Mouse (Mus musculus) MEL-GATA-1-ER (cell line): ENCODE data around the gene Ccdc13.

Source experiments
- DNase-seq: peaks from one replicate; pipeline ENCODE4 v3.0.0-alpha.2; 2012; ENCODE audit warnings: low read depth; ENCODE audit errors: extremely low read depth

The Ccdc13 gene

GRCm38 (mm10) chr9:121846526-121847118, 7.4 kb upstream of the Ccdc13 start:
- DNase-seq, result no peak

DNA sequence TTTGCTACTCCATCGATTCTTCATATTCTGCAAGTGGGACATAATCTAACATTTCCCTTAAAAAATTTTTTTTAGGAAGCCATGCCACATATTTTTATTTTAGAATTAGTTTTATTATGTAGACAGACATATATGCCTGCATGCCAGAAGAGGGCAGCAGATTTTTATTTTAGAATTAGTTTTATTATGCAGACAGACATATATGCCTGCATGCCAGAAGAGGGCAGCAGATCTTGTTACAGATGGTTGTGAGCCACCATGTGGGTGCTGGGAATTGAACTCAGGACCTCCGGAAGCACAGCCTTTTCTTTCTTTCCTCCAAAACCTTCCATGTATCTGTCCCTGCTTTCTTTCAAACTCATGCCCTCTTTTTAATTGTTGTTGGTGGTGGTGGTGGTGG, 3.7 kb upstream of the Ccdc13 start:
- no peak for DNase-seq

GRCm38 (mm10) chr9:121839622-121839965, 333 bp upstream of the Ccdc13 start:
- no peak for DNase-seq

DNA sequence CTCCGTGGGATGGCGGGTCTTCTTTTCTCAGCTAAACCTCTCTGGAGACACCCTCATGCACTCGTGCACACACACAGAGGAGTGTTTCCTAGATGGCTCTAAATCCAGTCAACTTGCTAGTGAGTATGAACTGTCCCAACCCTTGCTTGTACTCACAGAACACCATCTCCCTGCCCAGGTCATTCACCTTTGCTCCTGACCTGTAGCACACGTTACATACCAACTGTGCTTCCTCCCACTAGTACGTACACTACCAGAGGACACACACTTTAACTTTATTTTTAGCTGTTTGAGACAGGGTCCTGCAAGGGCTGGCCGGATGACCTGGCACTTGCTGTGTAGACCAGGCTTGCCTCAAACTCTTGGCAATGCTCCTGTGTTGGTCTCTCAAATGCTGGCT, 1.3 kb downstream of the Ccdc13 start:
- no peak for DNase-seq

GRCm38 (mm10) chr9:121833825-121834224, 5.4 kb downstream of the Ccdc13 start:
- no peak for DNase-seq

DNA sequence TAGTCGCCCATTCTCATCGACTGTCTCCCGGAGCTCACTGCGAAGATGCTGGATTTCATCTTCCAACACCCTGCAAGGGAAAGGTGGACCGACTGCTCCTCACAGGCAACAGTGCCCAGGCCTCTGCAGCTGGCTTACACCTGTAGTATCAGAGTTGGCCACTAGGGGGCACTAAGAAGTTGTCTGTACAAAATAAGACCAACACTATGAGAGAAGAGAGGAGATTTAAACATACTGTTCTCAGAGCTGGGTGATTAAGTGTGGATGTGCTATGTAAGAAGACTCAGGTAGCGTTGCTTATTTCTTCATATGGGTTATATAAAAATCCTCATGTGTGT, 8.3 kb downstream of the Ccdc13 start:
- peak; percentile 36 for DNase-seq

- no peak for DNase-seq
These were observed 8.9 kb downstream of the Ccdc13 start for GRCm38 (mm10) chr9:121830243-121830955.

GRCm38 (mm10) chr9:121829270-121829992, 9.8 kb downstream of the Ccdc13 start:
- DNase-seq, result no peak

DNA sequence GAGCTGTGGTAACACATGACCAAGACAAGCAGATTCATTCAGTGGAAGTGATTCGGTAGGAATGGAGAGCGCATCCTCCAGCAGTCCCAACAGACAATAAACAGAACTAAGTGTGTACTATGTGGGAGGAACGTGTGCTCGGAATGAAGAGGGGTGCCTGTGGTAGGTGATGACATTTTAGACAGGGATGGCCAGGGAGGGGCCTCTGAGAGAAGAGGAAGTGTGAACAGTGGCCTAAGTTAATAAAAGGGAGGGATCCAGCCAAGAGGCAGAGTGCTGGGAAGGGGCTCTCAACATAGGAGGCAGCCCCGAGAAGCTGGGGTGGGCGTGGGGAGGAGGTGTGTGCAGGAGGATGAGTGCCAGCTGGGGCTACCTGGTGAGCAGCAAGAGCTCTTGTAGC, 10.9 kb downstream of the Ccdc13 start:
- no peak for DNase-seq

DNA sequence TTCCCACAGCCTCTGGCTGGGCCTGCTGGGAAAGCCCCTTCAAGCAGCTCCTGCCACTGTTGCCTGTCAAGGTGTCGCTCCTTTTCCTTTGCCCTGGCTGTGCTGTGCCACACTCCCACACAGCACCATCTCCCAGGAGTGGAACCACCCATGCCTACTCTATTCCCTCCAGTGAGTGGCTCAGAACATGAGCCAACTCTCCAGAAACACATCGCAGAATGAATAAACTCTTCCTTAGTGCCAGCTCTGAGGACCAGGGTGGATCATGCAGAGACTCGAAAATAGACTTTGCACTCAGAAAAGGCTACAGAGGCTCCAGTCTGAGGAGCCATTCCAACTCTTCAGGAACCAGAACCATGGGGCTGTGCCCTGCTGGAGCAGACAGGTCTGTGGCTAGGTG, 12.9 kb downstream of the Ccdc13 start:
- no peak for DNase-seq

DNA sequence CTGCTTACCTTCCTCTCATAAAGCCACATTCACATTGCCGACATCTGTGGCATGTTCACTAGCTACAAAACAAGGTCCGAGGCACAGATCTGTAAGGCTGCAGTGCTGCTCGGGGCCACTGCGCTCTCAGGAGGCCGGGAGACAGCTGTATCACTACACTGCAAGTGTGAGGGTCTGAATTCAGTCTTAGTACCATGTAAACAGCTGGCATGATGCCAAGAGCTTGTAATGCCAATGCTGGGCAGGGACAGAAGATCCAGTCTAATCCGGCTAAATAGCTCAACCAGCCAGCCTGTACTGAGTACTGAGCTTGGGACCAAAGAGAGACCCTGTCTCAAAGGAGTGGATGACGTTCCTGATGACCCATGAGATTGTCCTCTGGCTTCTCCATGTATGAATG, 15.3 kb downstream of the Ccdc13 start:
- no peak for DNase-seq

DNA sequence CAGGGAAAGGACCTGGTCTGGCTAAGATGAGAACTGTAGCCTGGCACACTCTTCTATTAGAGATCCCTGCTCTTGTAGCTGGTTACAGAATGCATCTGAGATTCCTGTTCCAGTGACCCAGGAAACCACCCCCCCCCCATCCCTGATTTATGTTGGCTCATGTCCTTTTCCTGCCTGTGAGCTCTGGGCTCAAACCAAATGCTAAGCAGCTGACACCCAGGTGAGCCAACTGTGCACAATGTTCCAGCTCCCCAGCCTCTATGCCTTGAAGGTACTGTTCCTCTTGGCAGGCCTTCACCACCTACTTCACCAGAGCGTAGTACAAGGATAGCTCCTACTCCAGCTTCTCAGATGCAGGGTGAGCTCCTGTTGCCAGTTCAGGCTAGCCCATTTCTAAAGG, 16.2 kb downstream of the Ccdc13 start:
- no peak for DNase-seq

DNA sequence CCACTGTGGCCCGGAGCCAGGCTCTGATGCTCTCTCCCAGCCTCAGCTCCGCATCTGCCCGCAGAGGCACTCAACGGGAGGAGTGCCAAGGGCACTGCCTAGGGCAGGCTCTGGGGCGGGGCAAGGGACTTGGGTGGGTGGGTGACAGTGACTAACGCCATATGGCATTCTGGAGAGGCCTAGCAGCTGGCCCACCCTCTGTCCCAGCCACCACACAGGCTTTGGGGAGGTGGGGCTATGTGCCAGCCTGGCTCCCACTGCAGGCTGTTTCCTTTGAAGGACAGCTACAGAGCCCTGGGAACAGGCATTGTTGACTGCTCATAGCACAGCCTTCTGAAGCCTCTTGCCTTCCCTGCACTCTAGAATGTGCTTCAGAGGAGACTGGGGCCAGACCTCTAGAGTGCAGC, 16.7 kb downstream of the Ccdc13 start:
- no peak for DNase-seq

- DNase-seq, result no peak
These were observed 18.5 kb downstream of the Ccdc13 start for GRCm38 (mm10) chr9:121820765-121821164.

- DNase-seq, result no peak
These were observed 19.3 kb downstream of the Ccdc13 start for GRCm38 (mm10) chr9:121819771-121820471.

- no peak for DNase-seq
These were observed 20.0 kb downstream of the Ccdc13 start for GRCm38 (mm10) chr9:121819073-121819770.

GRCm38 (mm10) chr9:121815183-121815582, 24.1 kb downstream of the Ccdc13 start:
- no peak for DNase-seq

DNA sequence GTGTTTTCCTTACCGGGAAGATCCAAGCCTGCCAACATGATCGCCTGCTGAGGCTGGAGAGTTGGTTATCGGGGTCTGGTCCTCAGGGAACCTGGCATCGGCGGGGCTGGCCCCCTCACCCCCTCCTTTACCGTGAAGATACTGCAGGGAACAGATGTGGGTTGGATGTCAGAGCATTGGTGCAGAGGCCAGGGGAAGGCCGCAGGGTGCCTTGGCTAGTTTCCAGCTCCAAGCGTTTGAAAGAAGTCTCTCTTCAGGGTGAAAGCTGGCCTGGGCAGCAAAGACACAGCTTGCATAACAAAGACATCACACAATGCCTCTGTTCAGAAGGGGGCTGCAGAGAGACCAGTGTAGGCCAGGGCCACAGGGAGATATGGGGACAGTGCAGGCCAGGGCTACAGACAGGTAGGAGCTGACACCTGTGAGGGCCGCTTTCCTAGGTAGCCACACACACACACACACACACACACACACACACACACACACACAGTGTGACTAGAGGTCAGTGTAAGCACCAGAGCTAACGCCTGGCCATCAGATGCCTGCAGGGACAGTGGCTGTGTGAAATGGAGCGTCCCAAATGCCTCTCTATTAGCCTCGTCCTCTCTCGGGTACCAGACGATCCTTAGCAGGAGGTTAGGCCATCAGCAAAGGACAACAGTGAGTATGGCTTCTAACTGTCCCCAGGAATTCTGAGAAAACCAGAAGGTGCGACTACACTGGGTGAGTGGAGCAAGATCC, 29.0 kb downstream of the Ccdc13 start:
- no peak for DNase-seq

GRCm38 (mm10) chr9:121808511-121808910, 30.8 kb downstream of the Ccdc13 start:
- DNase-seq, result no peak

- DNase-seq, result no peak
These were observed 31.3 kb downstream of the Ccdc13 start for GRCm38 (mm10) chr9:121807947-121808346.

DNA sequence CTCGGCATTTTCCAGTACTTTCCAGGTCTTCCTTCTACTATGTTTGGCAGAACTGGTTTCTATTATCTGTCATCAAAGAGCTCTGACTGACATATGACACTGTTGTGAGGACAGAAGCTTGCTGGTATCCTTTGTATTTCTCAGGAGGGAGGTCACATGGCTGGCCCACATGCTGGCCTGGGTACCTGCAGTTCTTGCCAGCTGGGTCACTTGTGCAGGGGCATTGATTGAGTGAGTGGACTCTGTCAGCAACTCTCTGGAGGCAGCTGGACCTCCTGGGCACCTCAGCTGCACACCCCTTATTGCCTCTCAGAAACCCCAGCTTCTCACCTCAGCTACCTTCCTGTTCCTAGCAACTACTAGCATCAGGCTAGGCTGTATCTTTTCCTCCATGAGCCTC, 31.7 kb downstream of the Ccdc13 start:
- no peak for DNase-seq
